Mouse (Mus musculus) E14TG2a.4 (cell line): Measurements from ENCODE around the gene Atp6v0e2.

Source experiments
- H3K27me3 ChIP-seq: 2 replicates; pipeline ENCODE4 v1.6.1; 2014; ENCODE audit warnings: low read length, control low read depth; ENCODE audit not compliant: insufficient read depth
- H3K36me3 ChIP-seq: 2 replicates; pipeline ENCODE4 v1.6.1; 2014; ENCODE audit warnings: low read length, control low read depth; ENCODE audit not compliant: insufficient read depth
- H3K4me1 ChIP-seq: replicated peaks from 2 replicates; pipeline ENCODE4 v1.6.1; 2014; ENCODE audit warnings: low read depth, low read length, control low read depth
- H3K4me3 ChIP-seq: replicated peaks from 2 replicates; pipeline ENCODE4 v1.5.1; 2014; ENCODE audit warnings: mild to moderate bottlenecking, low read length
- H3K9me3 ChIP-seq: 2 replicates; pipeline ENCODE4 v1.6.1; 2014; ENCODE audit warnings: low read length, control low read depth
- CTCF ChIP-seq: conservative IDR thresholded peaks from 2 replicates; pipeline ENCODE4 v1.5.1; 2014; ENCODE audit warnings: low read length
- NANOG ChIP-seq: IDR thresholded peaks from 2 replicates; pipeline ENCODE4 v1.6.1; 2014; ENCODE audit warnings: borderline replicate concordance, low read length, mixed read lengths
- POU5F1 ChIP-seq: IDR thresholded peaks from 2 replicates; pipeline ENCODE4 v1.6.1; 2014; ENCODE audit warnings: low read length, borderline replicate concordance

Gene Atp6v0e2

DNA sequence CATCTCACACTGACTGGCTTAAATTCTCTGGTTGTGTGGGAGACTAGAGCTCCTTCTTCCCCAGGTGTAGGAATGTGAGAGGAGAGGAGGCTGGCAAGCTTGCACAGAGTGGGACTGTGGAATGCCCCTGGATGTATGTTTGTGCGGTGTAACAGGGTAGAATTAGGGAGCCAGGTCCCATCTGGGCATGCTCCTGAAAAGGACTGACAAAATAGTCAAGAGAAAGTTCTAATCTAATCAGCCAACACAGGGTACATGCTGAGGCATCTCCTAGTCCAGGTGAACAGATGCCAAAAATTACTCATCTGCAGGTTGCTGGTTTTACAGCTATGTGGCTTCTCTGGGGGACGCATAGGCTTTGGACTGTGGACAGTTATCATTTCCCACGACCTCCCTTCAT, 18.5 kb downstream of the Atp6v0e2 start:
- no peak for TF ChIP-seq NANOG
- TF ChIP-seq CTCF: no peak
- no peak for TF ChIP-seq POU5F1
- Histone ChIP-seq H3K36me3 (no peaks in the 10 kb centered on the region), H3K4me1 (peaks cover 21% of the 10 kb centered on the region), H3K4me3 (no peak overlapping the region; the same call in 1 of the 2 replicates), H3K27me3 (peaks cover 2% of the 10 kb centered on the region; the same call in 1 of the 2 replicates), H3K9me3 (no peaks in the 10 kb centered on the region)

DNA sequence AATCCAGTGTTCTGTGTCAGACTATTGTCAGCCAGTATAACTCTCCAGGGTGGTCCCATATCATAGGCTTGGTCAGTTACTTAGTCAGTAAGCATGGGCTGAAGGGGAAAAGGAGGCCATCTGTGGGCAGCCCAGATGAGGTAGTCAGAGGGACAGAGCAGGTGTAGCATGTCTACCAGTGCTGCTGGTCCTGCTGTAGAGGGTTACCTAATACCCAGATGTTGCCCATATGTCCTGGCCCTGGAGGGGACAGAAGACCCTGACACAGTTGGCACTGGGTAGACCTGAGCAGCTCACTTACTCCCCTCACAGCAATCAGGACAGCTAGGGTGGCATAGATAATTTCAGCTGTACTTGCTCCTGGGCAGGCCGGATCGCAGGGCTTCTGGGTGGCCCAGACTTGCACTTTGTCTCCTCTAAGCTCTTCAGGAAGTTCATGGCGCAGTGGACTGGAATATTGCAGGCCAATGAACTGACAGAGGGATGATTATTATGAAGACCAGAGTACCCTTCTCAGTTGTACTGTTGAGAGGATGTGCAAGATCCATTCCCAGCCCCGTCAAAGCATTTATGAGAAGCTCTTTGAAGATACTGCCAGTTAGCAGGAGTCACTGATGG, 28.4 kb downstream of the Atp6v0e2 start:
- 0 out of 2 replicates have a peak, but pooled peaks cover 5% of the 10 kb centered on the region for H3K36me3 ChIP-seq

DNA sequence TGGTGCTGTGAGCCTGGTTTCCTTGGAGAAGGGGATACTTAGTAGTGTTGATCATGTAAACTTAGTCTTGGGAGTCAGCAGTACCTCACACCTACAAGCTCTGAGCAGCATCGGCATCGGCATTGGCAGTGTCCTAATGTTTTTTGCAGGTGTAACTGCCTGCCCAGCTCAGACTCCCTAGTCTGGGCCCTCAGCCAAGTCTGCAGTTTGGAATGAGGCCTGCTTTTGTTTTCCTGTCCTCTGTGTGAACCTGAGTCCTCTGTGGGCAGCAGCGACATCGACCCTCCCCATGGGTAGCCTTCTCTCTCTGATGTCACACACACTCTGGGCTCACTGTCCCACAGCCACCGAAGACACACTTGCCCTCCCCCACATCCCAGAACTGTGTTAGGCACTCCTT, 28.9 kb downstream of the Atp6v0e2 start:
- Histone ChIP-seq H3K36me3 (0 out of 2 replicates have a peak, but pooled peaks cover 5% of the 10 kb centered on the region), H3K4me3 (no peak overlapping the region), H3K27me3 (no peaks in the 10 kb centered on the region; the same call in 1 of the 2 replicates), H3K4me1 (0 out of 2 replicates have a peak, but pooled peaks cover 5% of the 10 kb centered on the region), H3K9me3 (peaks cover 15% of the 10 kb centered on the region)
- TF ChIP-seq CTCF (no peak), POU5F1 (no peak), NANOG (no peak)

More for the DNA sequence above, 28.4 kb downstream of the Atp6v0e2 start:
- Histone ChIP-seq H3K4me3 (no peak overlapping the region), H3K27me3 (no peaks in the 10 kb centered on the region; the same call in 1 of the 2 replicates), H3K9me3 (peaks cover 14% of the 10 kb centered on the region), H3K4me1 (0 out of 2 replicates have a peak, but pooled peaks cover 5% of the 10 kb centered on the region)
- no peak for TF ChIP-seq CTCF

DNA sequence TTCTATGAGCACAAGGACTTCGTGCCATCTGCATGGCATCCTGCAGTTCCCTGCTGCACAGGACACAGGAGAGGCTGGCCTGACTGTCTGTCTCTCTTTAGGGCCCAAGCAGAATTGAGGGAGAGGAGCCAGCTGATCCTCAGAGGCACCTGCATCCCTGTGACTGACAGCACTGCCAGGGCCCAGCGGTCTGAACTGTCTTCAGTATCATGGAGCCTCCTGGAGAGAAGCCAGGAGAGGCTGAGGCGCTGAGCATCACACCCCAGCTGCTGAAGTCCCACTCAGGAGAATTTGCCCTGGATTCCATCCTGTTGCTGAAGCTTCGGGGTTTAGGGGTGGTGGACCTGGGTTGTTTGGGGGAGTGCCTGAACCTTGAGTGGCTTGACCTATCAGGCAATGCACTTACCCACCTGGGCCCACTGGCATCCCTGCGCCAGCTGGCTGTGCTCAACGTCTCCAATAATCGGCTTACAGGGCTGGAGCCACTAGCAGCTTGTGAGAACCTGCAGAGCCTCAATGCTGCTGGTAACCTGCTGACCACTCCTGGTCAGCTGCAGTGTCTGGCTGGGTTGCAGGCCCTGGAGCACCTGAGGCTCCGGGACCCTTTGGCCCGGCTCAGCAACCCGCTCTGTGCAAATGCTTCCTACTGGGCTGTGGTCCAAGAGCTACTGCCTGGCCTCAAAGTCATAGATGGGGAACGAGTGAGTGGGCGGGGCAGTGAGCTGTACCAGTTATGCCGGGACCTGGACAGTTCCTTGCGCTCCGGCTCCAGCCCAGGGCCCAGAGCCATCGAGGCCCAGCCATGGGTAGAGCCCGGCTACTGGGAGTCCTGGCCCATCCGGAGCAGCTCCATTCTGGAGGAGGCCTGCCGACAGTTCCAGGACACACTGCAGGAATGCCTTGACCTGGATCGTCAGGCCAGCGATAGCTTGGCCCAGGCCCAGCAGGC, 30.9 kb downstream of the Atp6v0e2 start:
- Histone ChIP-seq H3K4me1 (0 out of 2 replicates have a peak, but pooled peaks cover 5% of the 10 kb centered on the region), H3K4me3 (no peak overlapping the region), H3K27me3 (peaks cover 7% of the 10 kb centered on the region; the same call in 1 of the 2 replicates), H3K36me3 (0 out of 2 replicates have a peak, but pooled peaks cover 5% of the 10 kb centered on the region), H3K9me3 (peaks cover 15% of the 10 kb centered on the region)
- TF ChIP-seq CTCF (no peak), NANOG (no peak), POU5F1 (no peak)

DNA sequence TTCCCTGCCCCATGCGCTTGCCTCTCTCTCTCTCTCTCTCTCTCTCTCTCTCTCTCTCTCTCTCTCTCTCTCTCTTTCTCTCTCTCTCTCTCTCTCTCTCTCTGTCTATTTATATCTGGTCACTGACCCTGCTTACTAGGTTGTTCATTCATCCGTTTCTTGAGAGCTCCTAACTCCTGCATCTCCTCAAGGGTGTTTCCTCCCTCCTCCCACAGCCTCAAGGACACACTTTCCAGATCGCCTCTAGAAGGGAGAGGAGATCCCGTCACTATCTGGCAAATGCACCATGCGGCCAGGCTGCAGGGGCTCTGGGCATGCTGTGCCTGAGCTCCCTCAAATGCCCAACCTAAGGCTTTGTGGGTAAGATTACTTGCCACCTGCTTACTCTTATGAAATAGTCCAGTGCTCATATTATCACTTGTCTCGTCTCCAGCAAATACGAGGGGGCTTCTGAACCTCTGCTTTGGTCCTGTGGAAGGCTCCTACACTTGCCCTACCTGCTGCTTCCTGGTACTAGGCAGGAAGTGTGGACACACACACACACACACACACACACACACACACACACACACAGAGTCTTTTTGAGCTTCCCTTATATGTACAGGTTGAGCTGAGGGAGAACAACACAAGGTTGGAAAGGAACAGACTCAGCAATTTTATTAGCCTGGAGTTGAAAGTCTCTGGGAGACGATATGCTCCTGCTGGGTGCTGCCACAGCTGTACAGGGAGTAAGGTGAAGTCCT, 31.8 kb downstream of the Atp6v0e2 start:
- peaks cover 15% of the 10 kb centered on the region for H3K9me3 ChIP-seq
- peaks cover 8% of the 10 kb centered on the region; the same call in 1 of the 2 replicates for H3K27me3 ChIP-seq
- 0 out of 2 replicates have a peak, but pooled peaks cover 5% of the 10 kb centered on the region for H3K4me1 ChIP-seq
- no peak overlapping the region for H3K4me3 ChIP-seq
- 0 out of 2 replicates have a peak, but pooled peaks cover 5% of the 10 kb centered on the region for H3K36me3 ChIP-seq
- TF ChIP-seq NANOG: no peak
- TF ChIP-seq POU5F1: no peak
- TF ChIP-seq CTCF: no peak

DNA sequence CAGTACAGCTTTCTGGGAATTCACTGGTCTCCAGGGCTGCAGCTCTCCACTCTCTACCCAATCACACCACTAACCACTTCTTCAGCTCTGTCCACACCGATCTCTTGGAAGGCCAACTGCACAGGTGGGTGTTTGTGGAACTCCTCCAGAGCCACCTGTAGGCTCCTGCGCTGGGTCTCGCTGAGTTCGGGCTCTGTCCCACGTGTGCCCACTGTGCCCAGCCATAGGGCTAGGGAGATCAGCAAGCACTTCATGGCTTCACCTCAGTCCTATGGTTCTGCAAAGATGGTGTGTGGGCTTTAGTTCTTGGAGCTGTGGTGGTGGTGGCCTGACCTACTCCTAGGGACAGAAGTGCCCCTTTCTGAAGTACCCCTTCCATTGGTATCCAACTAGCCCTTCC, 34.6 kb downstream of the Atp6v0e2 start:
- TF ChIP-seq CTCF: no peak
- no peak for TF ChIP-seq POU5F1
- no peak for TF ChIP-seq NANOG
- Histone ChIP-seq H3K36me3 (no peaks in the 10 kb centered on the region), H3K9me3 (peaks cover 15% of the 10 kb centered on the region), H3K4me3 (no peak overlapping the region), H3K4me1 (0 out of 2 replicates have a peak, but pooled peaks cover 5% of the 10 kb centered on the region), H3K27me3 (peaks cover 12% of the 10 kb centered on the region; the same call in 1 of the 2 replicates)

DNA sequence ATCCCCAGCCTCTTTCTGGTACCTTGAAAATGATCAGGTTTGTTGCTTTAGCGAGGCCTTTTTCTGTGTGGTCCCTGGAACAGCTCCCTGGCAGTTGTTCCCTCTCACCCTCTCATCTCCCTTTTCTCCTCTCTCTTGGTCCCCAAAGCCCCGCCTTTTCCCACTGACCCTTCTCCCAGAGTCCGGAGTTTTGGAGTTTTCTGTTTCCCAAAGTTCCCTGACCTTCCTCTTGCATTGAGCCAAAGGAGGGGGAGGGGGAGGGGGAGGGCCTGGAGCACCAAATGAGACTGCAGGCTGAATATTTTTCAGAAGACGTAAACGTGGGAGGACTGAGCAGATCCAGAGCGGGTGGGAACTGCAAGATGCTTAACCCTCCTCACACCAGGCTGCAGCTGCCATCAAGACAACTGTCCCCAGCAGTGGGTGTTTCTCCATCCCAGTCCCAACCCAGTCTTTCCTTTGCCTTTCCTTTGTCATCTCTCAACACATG, 35.2 kb downstream of the Atp6v0e2 start, which contains the start of gene Rarres2:
Rarres2 (minus strand) TSS at position 218 of the 490 bp plus-strand sequence.
- TF ChIP-seq POU5F1: no peak
- no peak for TF ChIP-seq NANOG
- TF ChIP-seq CTCF: no peak
- peaks cover 15% of the 10 kb centered on the region for H3K9me3 ChIP-seq
- no peak within 1 kb of the TSS for H3K4me3 ChIP-seq
- no peaks in the 10 kb centered on the region for H3K36me3 ChIP-seq
- H3K4me1 ChIP-seq: 0 out of 2 replicates have a peak, but pooled peaks cover 5% of the 10 kb centered on the region
- H3K27me3 ChIP-seq: peaks cover 12% of the 10 kb centered on the region; the same call in 1 of the 2 replicates
